Mouse (Mus musculus) gastrocnemius, adult 8-10 months (tissue): ENCODE measurements around the gene Tubb4b. TPM values are rescaled to one million over a fixed set of nuclear protein-coding genes. Genes with fewer than 3 reads are reported as not detected.

Experiments used
- DNase-seq, 2 experiments: peaks; one replicate each; pipeline ENCODE4 v3.0.0; 2022; ENCODE audit warnings: low spot score in 2 of 2
- total RNA-seq, 4 experiments: library from RNA; stranded (reverse); gene quantifications; 2 replicates each; pipeline ENCODE4 v1.2.4; 2022

Tubb4b gene
- total RNA-seq, 4 experiments from 2014 or later: 228 to 239 (median 232) TPM

DNA sequence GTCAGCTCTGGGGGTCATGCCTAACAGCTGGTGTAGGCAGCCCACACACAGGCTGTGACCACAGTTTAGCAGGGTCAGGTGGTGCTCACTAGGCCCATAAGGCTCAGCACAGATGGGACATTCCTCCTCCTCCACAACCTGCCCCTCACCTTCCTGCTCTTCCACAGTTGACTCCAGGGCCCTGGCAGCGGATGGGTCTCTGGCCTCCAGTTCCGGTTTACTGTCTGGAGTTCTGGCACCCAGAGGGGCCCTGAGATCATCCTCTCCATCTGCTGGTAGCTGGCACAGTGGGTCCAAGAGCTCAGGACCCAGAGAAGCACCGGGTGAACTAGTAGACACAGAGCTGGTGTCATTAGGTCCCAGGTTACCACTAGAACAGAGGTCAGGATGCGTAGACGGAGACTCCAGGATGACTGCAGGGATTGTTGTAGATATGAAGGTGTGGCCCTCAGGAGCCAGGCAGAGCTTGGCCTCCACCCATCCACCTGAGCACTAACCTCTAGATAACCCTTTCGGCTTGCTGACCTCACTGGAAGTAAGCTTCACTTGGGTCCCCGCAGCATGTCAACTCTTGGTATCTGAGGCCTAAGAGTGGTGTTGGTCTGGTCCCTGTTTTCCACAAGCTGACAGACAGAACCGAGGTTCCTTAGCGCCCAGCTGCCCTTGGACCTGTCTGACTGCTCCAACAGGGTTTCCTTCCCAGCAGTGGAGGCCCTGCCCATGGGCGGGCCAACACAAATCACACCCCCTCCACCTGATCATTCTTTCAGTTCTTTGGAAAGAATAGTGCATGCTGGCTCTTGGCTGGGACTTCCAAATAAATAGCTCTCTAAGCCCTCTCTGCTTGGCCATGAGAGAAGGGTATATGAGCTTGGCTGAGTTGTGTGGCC, 21.9 kb upstream of the Tubb4b start, which contains the start of gene AL732309.1:
AL732309.1 (minus strand) TSS at position 681 of the 890 bp plus-strand sequence.
- no peak for DNase-seq

GRCm38 (mm10) chr2:25244144-25244543, 19.6 kb upstream of the Tubb4b start:
- DNase-seq: no peak

GRCm38 (mm10) chr2:25243342-25243741, 18.8 kb upstream of the Tubb4b start:
- DNase-seq: no peak

DNA sequence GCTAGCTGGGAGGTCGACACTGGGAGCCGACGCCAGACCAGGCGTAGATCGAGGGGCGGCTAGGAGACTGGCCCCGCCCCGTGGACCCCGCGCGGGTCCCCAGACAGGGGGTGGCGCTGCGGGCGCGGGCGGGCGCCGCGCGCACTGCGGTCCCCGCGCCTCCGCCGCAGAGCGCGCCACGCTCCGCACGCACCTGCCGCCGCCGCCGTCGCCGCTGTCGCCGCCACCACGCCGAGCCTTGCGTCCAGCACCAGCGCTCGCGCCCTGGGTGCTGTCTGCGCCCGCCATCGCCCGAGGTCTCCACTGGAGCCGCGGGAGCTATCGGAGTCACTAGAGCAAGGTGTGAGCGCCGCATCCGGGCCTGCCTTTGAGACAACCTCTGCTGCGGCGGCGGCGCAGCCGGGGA, 17.6 kb upstream of the Tubb4b start, which contains the start of the genes Rnf208 and Cysrt1:
Rnf208 (plus strand) TSS at position 155 of the 406 bp plus-strand sequence.
Cysrt1 (minus strand) TSS at position 352 of the 406 bp plus-strand sequence.
- no peak for DNase-seq

- no peak for DNase-seq
Observed at GRCm38 (mm10) chr2:25241438-25241775, 16.9 kb upstream of the Tubb4b start.

- DNase-seq: peak; percentile 38 to 56
Observed at GRCm38 (mm10) chr2:25240723-25241437, 16.4 kb upstream of the Tubb4b start.

- no peak for DNase-seq
Observed at GRCm38 (mm10) chr2:25240310-25240709, 15.8 kb upstream of the Tubb4b start.

DNA sequence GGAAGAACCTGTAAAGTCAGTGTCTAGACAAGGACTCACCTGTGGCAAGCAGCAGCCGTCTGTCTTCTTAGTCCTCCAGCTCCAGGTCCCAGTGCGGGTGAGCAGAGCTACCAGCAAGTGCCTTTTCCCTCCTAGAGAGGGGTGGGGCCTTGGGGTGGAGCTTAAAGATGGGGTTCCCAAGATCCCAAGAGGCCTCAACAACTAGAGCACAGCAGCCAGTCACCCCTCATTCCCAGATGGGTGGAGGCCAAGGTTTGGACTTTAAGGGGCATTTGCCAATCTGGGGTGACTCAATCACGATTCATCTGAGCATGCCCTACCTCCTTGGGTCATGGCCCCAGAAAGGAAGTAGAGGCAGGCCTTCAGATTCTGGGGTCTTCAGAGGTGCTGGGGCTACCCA, 15.3 kb upstream of the Tubb4b start:
- no peak for DNase-seq

GRCm38 (mm10) chr2:25238106-25238505, 13.6 kb upstream of the Tubb4b start:
- DNase-seq: no peak

GRCm38 (mm10) chr2:25237522-25237921, 13.0 kb upstream of the Tubb4b start:
- DNase-seq: no peak

DNA sequence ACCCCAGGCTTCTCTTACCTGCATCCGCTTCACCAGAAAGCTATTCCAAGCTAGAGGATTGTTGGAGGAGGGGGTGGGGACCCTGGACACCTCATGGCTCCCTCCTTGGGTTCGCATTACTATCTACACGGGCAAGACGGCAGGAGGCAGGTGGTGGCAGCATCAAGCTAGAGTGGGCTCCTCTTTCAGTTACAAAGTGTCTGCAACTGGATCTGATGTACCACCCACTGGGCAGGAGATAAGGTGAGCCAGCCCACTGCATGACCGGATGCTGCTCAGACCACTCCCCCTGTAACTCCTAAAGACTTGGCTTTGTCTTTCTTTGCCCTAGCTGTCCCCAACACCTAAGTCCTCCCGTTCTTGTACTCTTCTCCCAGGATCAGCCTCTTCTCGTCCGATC, 12.1 kb upstream of the Tubb4b start, which contains the start of gene Rnf224:
Rnf224 (minus strand) TSS at position 174 of the 400 bp plus-strand sequence.
- DNase-seq: no peak

DNA sequence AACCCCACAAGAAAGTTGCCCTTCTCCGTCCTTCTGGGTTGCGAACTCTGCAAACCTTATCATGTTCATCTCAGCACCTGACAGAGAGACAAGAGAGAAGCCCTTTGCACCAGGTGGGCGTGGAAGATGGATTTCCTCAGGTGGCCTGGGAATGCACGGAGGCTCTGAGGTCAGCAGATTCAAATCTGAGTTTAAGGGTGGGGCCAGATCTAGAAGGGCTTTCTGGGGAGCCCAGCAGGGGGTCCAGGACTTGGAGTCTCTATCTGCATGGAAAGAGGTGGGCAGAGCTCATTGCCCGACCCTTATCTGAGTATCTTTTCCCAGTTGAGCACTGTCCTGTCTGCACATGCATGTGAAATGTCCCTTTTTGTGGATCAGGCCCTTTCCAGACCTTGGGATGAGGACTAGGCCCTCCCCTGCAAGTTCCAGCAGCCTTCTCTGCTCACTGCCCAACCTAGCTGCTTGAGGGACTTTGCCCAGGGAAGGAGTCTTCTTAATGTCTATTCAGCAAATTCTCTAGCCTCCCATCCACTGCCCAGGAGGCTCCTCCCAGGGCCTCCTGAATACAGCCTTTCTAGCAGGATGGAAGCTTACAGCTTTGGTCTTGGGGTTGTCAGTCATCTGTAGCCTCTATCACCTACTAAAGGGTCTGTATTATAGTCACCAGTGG, 10.2 kb upstream of the Tubb4b start:
- DNase-seq: no peak

DNA sequence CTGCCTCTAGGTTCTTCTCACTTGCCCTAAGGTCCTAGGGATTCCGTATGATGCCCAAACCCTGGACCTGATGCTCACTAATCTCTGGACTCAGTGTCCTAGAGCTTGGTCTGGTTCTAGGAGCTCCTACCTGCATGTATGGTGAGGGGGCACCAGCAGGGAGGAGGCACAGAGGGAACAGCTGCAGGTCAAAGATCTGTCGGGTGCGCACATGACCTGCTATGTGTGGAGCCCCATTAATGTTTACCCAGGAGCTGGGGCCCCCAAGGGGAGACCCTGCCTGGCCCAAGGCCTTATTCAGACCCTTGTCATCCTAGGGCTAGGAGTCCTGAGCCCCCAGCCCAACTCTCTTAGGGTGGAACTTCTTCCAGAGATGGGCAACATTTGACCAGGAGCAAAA, 9.5 kb upstream of the Tubb4b start, which contains the start of gene Slc34a3:
Slc34a3 (minus strand) TSS at position 315 of the 400 bp plus-strand sequence.
- DNase-seq: no peak

- no peak for DNase-seq
Observed at GRCm38 (mm10) chr2:25233421-25233820, 8.9 kb upstream of the Tubb4b start.

- no peak for DNase-seq
Observed at GRCm38 (mm10) chr2:25231038-25231437, 6.5 kb upstream of the Tubb4b start.

DNA sequence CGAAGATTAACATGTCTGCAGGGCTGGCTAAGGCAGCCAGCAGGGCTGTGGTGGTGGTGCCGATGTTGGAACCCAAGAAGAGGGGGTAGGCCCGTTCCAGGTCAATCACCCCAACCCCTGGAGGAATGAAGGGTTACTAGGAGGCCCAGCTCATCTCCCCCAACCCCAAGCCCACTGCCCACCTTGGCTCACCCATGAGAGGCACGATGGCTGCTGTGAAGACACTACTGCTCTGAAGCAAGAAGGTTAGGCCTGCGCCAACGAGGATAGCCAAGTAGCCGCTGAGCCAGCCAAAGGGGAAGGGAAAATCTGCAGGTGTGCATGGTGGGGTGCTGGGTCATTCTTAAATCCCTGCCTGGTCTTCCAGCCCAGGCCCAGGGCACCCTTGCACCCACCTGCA, 6.1 kb upstream of the Tubb4b start:
- no peak for DNase-seq

DNA sequence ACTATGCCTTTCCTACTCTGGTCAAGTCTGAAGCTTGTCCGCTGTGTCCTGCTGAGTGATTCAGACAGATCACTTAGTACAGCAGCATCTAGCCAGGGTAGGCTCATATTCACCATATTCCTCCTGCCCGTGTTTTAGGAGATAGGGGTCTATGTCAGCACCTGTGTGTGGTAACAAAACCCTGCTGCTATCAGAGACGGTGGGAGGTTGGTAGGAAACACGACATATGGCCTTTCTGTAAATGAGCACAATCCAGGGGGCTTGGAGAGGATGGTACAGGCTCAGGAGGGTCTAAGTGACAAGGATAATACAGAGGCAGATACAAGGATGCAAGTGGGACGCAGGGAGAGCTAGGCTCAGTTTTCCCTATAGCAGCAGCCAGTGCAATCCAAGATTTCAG, 5.1 kb upstream of the Tubb4b start:
- no peak for DNase-seq

- DNase-seq: peak in 1 of 2 experiments; percentile 21
Observed at GRCm38 (mm10) chr2:25228995-25229530, 4.6 kb upstream of the Tubb4b start.

DNA sequence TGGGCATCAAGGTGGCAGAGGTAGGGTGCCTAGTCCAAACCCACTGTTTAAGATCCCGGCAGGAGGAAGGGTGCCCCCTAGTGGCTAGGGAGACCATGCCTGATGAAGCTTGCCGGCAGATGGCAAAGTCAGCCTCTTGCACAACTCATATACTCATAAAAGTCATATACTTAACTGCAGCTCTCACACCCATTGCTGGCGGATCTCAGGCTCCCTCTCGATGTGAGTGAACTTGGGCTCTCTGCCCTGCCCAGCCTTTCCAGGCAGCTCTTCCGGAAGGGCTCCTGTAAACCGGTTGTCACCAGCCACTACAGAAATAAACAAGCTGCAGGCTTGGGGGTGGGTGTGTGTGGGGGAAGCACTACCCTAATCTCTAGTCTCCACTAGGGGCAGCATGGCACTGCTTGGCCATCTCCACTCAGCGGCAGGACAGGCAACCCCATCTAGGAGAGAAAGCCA, 4.0 kb upstream of the Tubb4b start:
- peak; percentile 80 to 87 for DNase-seq

GRCm38 (mm10) chr2:25227406-25227805, 2.9 kb upstream of the Tubb4b start:
- DNase-seq: no peak

DNA sequence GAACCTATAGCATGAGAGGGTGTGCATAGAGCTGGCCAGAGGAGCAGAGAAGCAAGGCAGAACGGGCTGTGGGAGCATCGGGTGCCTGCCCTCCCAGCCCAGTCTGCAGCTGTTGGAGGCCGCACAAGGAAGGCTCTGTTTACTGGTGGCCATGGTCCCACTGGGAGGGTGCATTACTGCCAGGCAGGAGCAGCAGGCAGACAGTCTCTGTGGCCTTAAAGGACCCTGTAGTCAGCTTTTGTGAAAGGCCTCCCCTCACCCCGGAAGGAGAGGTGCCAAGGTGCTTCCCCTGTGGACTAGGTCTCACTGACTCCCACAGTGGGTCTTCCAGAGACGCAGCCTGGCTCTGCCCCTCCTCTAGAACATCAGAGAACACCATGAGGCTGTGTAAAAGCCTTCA, 2.4 kb upstream of the Tubb4b start:
- peak; percentile 45 to 62 for DNase-seq
